Mouse (Mus musculus) thymus, adult 18-20 months (tissue): ENCODE measurements around the gene Mab21l2.
A peak's percentile ranks its signal among the peaks of the same experiment; 100 is the strongest.

Experiments used
- DNase-seq, 2 experiments: peaks; one replicate each; pipeline ENCODE4 v3.0.0; 2022; ENCODE audit warnings: mixed read lengths in 2 of 2

Mab21l2 gene

DNA sequence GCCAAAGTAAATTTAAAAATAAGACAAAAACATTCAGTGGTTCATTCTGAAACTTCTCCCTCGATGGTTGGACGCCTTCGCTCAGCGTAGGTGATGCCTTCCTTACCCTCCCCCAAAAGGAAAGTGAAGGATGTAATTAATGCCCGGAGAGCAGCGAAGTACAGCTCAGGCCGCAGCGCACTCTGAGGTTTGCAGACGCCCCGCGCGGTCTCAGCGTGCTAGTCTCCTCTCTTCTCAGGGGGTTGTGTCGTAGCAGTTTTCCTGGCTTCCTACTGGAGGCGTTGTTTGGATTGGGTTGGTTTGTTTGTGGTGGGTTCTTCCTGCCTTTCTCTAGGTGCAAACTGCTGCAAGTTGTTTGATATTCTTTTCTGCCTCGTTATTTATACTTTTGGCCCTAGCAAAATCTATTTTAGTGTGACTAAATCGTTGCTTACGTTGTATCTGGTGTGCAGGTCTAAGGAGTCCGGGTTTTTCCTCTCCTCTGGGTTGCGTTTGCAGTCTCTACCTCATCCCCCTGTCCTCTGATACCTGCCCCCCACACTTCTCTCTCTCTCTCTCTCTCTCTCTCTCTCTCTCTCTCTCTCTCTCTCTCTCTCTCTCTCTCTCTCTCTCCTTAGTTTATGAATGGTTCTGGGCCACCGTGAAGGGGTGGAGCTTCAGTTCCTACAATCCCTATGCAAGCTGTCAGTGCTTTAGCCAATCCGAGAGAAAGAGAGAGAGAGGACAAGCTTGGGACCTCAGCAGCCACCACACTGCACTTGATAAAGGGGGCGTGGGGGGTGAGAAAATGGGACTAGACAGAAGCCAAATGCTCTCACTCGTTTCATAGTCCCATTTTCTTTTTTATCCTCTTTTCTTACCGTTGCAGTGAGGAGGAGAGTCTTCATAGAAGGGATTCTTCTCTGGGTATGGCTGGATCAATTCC lies at the start of gene Mab21l2:
TSS of gene Mab21l2 (minus strand) at position 539 of the 925 bp plus-strand sequence.
- no peak for DNase-seq

DNA sequence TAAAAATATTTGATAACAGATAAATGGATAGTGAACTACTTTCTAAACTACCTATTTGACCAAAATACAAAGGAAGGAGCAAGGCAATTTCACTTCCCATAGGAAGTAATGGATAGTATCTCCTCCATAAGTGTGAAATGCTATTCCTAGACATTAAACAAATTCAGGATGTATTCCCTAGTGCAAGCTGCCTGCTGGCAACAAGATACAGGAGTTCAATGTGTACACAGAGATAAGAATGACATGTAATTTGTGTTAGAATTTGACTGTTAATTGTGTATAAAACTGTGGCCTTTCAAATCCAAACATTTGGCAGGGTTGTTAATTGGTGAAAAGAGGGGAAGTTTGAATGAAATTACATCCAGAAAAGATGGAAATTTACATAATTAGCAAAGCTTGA lies 26.9 kb upstream of the Mab21l2 start:
- no peak for DNase-seq

DNA sequence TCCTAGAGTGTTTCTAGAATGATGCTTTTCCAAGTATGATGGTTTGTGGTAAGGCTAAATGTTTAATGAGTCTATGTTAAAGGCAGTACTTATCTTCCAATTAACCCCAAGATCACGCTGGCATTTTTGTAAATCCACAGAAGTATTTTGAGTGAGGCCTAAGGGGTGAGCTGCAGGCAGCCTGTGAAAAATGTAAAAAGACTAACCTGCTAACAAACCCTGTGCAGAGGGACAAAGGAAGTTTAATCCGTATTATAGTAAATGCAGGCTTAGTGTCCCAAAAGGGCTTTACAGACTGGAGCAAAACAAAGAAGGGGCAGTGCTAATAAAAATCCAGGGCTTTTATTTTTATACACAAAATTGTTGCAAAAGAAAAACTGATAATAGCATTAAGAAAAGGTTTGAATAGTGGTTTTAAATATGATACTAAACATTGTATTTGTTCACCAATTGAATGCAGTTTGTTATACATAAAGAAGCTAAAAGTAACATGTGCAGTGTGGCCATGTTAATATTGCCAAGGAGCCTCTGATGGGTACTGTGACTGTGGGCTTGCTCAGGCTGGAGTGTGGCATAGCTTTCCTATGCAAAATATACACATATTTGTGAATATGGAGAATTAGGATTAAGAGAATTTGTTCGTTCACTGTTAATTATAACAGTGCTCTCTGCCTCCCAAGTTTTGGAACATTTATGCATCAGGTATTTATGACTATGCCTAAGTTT lies 24.3 kb upstream of the Mab21l2 start:
- DNase-seq: no peak

DNA sequence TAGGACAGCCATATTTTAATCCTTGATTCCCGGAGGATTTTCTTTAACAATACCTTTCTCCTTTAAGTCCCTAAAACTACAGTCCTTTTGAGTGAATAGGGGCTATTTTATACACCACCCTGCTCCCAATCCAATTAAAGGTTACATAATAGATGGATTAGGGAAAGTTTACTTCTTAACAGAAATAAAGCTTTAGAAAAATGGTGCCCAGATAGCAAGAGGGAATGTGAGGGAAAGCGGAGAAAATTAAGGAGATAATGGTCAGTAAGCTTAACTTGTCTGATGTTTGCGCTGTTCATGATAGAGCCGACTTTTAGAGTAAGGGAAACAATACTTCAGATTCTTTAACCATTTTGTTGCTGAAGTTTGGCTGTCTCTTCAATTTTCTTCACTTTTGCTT lies 23.1 kb upstream of the Mab21l2 start:
- no peak for DNase-seq

DNA sequence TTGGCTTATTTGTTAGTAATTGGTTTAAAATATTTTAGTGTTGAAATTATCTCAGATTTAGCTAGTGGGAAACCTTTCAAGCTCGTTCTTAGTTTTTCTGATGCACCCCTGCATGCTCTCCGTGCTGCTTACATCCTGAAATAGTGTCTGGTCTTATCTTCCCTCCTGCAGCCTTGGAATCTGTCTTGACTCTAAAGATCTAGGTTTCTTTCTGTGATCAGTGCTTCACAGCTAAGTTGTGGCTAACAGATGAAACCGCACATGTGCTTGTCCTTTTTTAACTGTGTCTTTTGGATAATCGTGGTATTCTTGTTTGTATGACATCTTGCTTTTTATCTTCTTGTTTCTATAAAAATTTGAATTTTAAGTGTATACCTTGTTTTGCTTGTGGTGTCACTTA lies 18.9 kb upstream of the Mab21l2 start:
- no peak for DNase-seq

DNA sequence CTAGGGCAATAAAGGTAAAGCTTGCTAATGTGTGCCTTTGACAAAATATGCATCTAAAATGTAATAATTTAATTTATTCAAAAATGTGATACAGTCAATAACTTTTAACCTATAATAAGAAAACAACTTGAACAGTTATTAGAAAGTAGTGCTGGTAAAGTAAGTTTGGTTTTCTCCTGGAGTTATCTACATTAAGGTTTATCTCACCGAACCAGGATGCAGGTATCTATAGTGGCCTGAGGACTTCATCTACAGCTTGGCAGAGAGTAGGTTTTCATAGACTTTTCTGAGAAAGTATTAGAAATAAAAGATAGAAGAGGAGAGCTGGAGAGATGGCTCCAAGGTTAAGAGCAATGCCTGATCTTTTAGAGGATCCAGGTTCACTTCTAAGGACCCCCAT lies 13.0 kb upstream of the Mab21l2 start:
- no peak for DNase-seq

DNA sequence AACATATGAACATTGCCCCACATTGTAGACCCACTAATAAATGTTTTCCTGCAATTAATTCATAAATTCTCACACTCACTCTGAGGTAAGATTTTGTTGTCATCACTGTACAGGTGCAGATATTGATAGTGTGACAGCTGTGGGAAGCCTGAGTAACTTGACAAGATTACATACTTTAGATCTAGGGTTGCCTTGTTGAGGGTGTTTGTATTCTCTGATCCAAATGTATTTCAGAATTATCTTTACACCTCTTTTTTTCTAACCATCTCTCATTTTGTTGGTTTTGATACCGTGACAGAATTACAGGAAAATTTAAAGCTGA lies 12.6 kb upstream of the Mab21l2 start:
- DNase-seq: no peak

DNA sequence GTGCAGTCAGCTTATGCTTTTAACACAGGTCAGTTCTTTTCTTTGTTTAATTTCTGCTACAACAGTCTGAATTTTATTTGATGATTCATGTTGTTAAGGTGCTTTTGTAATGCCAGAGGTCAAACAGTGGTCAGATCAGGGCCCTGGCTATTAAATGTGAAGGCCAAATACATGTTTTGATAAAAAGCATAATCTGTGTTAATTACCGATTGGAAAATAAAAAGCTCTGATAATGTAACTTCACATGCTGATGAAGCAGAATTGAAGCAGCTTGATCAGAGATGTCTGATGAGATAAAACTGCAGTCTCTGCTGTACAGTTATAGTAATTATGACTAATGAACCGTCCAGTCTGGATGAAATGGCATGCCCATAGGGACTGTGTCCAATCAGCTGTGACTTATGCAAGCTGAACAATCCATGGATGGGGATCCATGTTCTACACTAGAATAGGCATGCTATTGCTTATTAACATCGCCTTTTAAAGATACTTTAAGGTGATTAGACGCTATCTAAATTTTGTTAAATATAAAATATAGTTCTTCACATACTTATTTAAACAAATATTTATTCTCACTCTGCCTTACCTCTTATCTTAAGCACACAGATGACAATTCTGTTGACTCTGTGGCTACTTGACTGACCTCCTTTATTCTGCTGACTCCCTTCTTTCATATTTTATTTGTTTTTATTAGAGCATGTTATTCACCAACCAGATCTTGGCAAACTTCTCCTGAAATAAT lies 12.0 kb upstream of the Mab21l2 start:
- DNase-seq: no peak

DNA sequence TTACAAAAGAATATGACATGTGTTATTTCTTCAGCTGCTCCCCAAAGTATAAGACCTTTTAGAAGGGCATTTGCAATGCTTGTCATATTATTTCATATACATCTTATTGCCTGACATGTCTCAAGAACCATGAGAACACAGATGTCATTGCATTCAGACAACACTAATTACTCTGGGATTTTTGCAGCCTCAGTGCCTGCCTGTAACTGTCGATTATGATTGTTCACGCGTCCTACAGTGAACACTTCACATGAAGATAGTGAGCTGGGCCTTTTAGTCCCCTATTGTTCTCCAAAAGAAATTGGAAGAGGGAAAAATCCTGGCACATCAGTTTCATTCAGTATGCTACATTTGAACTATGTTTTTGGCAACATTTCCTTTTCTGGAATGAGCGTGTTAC lies 11.2 kb upstream of the Mab21l2 start:
- DNase-seq: no peak

DNA sequence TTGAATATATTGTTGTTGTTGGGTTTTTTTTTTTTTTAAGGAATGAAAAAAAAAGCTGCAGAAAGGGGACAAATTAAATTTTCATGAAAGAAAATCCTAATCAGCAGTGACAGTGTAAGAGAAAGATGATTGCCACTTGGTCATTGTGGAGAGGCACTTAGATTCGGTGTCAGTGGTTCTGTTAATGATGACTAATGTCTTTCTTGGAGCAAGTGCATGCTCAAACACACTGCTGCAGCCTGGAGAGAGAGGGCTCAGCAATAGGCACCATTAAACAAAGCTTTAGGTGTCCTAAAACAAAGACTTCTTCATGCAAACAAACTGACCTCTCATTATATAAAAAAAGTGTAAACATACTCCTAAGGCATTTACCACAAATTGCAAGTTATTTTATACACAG lies 10.5 kb upstream of the Mab21l2 start:
- no peak for DNase-seq

DNA sequence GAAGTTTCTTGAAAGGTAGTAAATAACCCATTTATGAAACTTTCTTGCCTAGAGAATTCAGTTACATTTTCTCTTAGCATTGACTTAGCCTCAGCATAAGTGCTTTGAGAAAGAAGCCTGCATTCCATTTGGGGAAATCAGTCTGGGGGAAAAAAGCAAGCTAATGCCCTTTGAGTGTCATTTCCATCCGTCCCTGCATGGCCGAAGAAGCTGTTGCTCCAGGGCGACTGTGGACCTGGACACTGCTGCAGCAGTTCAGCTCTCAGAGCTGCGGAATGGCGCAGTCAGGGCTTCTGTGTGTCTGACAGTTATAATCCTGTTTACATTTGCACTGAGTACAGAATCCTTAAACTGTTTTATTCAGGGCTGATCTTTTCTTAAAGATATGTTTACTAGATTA lies 3.7 kb upstream of the Mab21l2 start:
- DNase-seq: no peak

DNA sequence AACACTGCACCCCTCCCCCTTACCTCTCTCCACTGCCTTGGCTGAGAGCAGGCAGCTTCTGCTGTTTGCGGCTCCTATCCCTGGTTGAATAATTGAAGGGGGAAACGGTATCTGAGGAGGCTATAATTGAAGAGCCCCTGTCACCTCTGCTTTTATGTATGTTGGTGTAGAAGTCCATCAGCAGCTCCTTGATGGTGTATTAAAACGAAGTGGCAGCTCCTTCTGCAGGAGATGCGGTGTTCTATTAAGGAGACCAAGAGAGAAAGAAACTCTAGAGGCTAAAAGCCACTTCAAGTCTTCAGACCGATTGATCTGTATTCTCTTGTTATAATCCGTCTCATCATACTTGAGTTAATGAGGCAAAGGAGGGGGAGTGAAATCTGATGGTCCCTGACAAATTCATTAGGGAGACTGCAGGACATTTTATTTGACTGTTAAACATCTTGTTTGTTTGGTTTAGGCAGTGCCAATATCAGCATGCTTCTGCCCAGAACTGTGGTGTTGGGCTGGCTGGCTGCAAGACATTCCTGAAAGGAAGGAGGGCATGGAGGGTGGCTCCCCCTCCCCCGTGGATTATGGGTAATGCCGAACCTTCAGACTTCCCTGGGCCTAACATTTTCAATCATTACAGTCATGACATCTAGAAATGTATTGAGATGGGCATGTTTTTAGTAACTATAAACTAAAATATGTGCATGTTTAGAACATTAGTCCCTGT lies 2.7 kb upstream of the Mab21l2 start:
- DNase-seq: no peak

DNA sequence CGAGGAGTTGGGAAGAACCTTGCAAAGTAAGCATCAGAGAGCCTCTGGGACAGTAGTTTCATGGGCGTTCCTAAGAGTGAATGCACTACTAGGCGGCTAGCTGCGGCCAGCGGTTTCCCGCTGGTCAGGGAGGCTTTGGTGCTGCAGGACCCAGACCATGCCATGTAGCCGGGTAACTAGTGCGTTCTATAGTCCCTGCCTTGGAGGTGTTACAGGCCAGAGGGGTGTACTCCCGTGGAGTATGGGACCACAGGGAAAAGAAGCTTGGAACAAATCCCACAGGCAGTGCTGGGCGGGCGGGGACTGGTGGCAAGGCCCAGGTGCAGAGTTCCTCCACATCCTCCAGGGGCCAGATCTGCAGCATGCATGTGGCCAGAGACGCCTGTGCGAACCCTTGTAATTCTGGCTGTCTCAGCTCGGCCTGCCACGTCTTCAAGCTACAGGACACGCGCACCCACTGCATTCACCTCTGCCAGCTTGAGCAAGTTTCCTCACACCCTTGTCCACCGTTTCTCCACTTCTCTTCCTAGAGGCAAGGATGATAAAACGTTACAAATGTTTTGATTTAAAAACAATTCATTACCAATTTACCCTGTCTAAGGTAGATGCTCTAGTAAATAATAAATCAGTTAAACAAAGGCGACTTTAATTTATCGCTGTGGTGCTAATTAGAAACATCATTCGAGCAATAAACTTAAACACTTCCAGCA lies 2.0 kb upstream of the Mab21l2 start:
- DNase-seq: no peak

DNA sequence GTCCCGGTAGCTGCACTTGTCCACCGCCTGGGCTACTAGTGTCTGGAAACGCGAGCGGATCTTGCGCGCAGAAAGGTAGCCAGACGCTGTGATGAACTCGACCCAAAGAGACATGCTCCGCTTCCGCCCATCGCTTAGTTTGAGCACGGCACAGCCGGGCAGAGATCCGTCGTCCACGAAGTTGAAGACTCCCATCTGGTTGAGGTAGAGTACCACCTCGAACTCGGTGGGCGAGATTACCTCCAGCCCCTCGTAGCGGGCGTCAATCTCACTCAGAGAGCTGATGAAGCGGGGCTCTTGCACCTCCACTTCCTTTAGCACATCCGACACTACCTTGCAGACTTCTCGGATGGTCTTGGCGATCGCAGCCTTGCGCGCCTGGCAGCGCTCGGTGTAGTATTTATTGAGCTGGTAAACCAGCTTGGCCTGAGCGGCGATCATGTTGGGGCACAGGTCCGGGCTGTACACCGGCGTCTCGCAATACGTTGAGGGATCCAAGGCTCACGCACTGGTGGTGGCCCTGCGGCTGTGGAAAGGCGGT lies 1.1 kb downstream of the Mab21l2 start:
- no peak for DNase-seq

DNA sequence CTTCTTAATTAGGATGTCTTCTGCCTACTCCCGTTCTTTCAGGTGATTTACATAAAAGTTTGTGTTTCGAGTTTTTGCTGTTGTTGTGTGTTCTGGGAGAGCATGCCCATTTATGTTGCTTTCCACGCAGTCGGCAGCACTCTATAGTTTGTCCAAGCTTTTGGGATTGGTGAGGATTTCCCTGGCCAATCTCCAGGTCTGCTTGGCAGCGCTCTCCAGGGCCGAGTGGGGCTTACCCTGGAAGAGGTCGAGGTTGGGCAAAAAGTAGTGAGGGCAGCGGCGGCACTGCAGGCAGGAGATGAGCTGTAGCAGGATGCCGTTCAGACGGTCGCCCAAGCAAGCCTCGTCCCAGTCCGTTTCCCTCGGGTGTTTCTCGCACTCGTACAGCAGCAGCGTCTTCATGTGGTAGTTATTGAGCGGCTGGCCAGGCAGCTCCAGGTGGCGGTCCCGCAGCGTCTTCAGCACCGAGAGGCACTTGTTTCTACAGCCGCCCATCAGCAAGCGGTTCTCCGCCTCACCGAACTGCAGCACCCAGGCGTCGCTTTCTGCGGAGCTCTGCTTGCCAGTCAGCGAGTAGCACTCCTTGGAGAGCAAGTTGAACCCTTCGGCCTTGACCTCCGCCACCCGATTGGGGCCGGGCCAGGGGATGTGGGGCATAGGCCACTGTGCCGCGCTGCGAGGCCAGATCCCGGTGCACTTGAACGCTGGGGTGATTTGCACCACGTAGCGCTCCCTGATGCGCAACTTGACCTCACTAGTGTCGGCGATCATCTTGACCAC lies 1.8 kb downstream of the Mab21l2 start:
- DNase-seq: peak; percentile 19 to 20

DNA sequence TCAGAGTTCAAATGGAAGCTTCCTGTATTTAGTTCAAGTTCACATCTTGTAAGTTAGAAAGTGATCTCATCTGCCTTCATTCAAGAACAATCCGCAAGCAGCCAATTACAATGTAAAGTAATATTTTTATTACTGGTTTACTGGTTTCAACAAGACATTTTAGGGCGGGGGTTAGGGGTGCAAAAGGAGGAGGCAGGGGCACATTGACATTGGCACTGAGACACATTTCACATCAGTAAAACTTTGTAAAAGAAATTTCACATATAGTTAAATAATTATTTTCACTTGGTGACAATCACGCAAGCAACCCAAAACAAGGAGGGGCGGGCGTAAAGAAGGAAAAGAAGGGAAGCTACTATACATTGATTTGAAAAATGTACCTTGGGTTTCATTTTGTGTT lies 2.5 kb downstream of the Mab21l2 start:
- no peak for DNase-seq

DNA sequence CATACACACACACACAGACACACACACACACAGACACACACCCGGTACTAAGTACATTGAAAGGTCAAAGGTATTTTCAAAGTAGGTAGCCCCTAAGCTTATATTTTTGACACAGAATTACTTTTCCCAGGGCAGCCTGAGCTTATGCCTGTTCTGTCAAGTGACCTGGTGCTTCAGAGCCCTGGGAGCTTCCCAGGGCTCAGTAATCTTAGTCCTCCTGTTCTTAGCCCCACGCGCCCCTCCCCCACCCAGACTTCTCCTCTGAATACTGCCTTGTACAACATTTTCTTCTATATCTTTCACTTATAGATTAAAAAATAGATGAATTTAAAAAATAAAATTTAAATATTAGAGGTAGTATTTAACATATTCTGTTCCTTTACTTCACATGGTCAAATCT lies 3.6 kb downstream of the Mab21l2 start:
- no peak for DNase-seq

DNA sequence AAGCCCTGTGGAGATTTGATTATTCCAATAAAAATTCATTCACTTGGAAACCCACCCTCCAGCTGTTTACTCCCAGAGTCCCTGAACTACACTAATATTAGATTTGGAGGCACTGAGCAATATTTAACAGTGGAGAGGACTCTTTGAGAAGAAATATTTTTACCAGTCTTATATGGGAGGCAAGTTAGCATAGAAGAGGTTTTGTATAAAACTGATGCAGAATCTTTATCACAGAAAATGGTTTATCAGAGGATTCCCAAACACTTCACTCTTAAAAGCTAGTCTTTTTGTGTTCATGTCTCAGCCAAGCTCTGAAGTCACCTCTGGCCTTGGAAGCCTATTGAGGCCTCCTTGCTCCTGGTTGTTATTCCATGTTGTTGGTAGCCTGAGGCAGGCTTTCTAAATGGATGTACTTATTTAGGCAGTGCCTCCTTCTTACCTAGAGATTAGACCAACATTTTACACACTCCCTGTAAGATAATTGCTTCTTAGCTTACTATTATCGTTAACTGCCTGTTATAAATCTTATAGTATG lies 6.5 kb downstream of the Mab21l2 start:
- no peak for DNase-seq

DNA sequence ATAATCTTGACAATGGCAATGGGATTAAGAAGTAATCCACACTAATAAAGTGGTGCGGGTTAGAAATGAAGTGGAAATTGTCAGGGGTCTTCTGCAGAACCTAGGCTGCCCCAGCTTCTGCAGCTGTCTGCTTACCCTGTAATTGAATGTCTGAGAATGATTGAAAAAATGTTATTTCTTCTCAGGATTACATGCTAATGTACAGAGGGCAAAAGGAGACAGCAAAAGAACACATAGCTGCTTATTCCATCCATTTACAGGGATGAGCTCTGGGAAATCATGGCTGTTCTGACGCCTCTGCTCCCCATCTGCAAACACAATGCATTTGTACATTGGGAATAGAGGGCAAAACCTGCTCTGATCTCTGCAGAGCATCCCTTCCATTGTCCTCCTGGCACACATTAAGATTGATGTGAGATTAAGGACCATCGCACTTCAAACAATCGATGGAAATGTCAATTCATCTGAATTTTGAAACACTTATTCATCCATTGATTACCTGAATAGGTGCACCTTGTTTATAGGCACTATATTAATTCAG lies 7.3 kb downstream of the Mab21l2 start:
- no peak for DNase-seq

DNA sequence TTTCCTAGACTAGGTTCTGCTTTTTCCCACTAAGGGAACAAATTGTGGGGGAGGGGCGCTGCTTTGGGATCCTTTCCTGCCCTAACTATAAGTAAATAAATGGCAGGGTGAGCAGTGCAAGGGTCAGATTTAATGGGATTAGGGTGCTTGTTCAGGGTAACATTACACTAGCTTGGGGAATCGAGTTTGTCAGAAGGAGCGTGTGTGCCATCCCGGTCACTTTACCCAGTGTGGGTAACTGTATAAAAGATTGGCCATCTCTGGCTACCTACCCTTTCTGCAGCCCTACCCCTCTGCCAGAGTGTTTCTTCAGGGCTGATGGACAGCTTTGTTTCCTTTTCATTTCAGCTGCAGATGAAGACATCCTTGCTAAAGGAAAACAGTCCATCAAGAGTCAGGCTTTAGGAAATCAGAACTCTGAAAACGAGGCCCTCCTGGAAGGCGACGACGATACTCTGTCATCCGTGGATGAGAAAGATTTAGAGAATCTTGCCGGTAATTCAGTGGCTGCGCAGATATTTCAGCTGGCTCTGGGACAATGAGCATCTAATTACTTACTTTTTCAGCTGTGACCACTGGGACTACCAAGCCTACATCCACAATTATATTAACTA lies 8.8 kb downstream of the Mab21l2 start:
- DNase-seq: no peak
